Mouse (Mus musculus): ENCODE measurements around the gene Gm21773.
"Not testable (repeated sequence)": the region's sequence is repeated elsewhere in the genome, so short reads cannot be mapped to it uniquely, and the experiment has no call there.

DNA sequence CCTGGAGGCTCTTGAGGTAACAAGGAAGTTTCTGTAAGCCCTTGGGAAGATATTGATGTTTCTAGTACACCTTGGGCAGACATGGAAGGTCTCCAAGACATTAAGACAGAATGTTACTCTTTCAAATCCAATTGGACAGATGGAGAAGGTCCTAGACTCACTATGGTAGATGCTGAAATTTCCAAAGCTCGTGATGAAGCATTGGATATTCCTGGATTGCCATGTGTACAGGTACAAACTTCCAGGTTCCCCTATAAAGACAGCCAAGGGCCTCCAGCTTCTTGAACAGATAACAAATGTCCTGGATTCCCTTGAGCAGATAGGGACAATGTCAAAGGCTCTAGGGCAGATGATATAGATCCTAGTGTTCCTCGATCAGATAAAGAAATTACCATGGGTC lies at the start of gene Gm21773:
- not testable (repeated sequence) for TF ChIP-seq EP300, CTCF (IDR thresholded peaks at IDR 0.05; ENCODE audit: low read depth)

Measured in liver, embryonic 14.5 days (tissue).